Mouse (Mus musculus) stomach, postnatal 0 days (tissue): ENCODE measurements around the gene Abca6. TPM values are rescaled to one million over a fixed set of nuclear protein-coding genes. Genes with fewer than 3 reads are reported as not detected.

Experiments used
- ATAC-seq: fragments of 200-750 bp; cut with Nextera tagmentation; 2 replicates; pipeline ENCODE4 v1.8.0; 2017; ENCODE audit not compliant: low FRiP score, low TSS enrichment
- DNase-seq: peaks from one replicate; pipeline ENCODE4 v3.0.0-alpha.2; 2016; ENCODE audit warnings: low spot score
- H3K27ac ChIP-seq: fragments of 300-500 bp; sonication (generic); replicated peaks from 2 replicates; pipeline ENCODE4 v1.5.1; 2014; ENCODE audit warnings: mild to moderate bottlenecking, control low read depth
- H3K27me3 ChIP-seq: fragments of 300-500 bp; sonication (generic); 2 replicates; pipeline ENCODE4 v1.6.1; 2014; ENCODE audit warnings: low read length; ENCODE audit not compliant: control insufficient read depth, insufficient read depth
- H3K36me3 ChIP-seq: fragments of 300-500 bp; sonication (generic); 2 replicates; pipeline ENCODE4 v1.6.1; 2014; ENCODE audit warnings: low read length, mixed read lengths; ENCODE audit not compliant: control insufficient read depth, insufficient read depth
- H3K4me1 ChIP-seq: fragments of 300-500 bp; sonication (generic); replicated peaks from 2 replicates; pipeline ENCODE4 v1.6.1; 2014; ENCODE audit warnings: antibody characterized with exemption; ENCODE audit not compliant: control insufficient read depth, insufficient read depth
- H3K4me2 ChIP-seq: fragments of 300-500 bp; sonication (generic); replicated peaks from 2 replicates; pipeline ENCODE4 v1.6.1; 2014; ENCODE audit warnings: low read depth, mild to moderate bottlenecking, control low read depth, moderate library complexity
- H3K4me3 ChIP-seq: fragments of 300-500 bp; sonication (generic); 2 replicates; pipeline ENCODE4 v1.5.1; 2014; ENCODE audit warnings: low read depth, low read length, control low read depth
- H3K9ac ChIP-seq: fragments of 300-500 bp; sonication (generic); 2 replicates; pipeline ENCODE4 v1.6.1; 2014; ENCODE audit warnings: mild to moderate bottlenecking, low read length, control low read depth, mixed read lengths
- H3K9me3 ChIP-seq: fragments of 300-500 bp; sonication (generic); 2 replicates; pipeline ENCODE4 v1.6.1; 2016; ENCODE audit warnings: low read length; ENCODE audit not compliant: control insufficient read depth
- CTCF ChIP-seq: IDR thresholded peaks from 2 replicates; pipeline ENCODE4 v1.5.1; 2016; ENCODE audit warnings: antibody characterized with exemption, low read depth, mild to moderate bottlenecking, moderate library complexity
- EP300 ChIP-seq: optimal IDR thresholded peaks from 2 replicates; pipeline ENCODE3; 2016; ENCODE audit warnings: antibody characterized with exemption
- WGBS: fragments of 180-500 bp; shearing (Covaris S2); extraction: QIAGEN DNeasy Blood & Tissue Kit; methylation state at CpG from one replicate; pipeline ENCODE4 v1.1.7; 2014; 5-methylcytosine and 5-hydroxymethylcytosine counted together
- polyA plus RNA-seq: library from polyadenylated mRNA; unstranded; fragments of >200 nt; fragmentation: Nextera tagmentation; extraction: Ambion mirVana; gene quantifications from 2 replicates; pipeline ENCODE4 v1.2.1, GENCODE M21; 2015

Gene Abca6
- polyA plus RNA-seq, 1 experiment from 2014 or later, result 0.45 TPM

- H3K27me3 ChIP-seq, result no peaks in the 10 kb centered on the region
- H3K4me1 ChIP-seq, result no peaks in the 10 kb centered on the region
- no peaks in the 10 kb centered on the region for H3K36me3 ChIP-seq
- no peak for ATAC-seq
- no peak overlapping the region for H3K9ac ChIP-seq
- H3K9me3 ChIP-seq, result no peaks in the 10 kb centered on the region
- H3K4me3 ChIP-seq, result no peak overlapping the region
- WGBS, result 92% methylated on average over 11 of the region's 11 CpGs
- DNase-seq, result no peak
- TF ChIP-seq EP300 (no peak), CTCF (no peak)
- no peak overlapping the region for H3K27ac ChIP-seq
- no peak overlapping the region for H3K4me2 ChIP-seq
Observed at GRCm38 (mm10) chr11:110155985-110156384, 95.6 kb downstream of the Abca6 start.

- H3K4me2 ChIP-seq, result no peak overlapping the region
- no peaks in the 10 kb centered on the region for H3K9me3 ChIP-seq
- DNase-seq (no peak), ATAC-seq (no peak)
- 90% methylated on average over 5 of the region's 5 CpGs for WGBS
- H3K4me3 ChIP-seq, result no peak overlapping the region
- H3K27ac ChIP-seq, result no peak overlapping the region
- H3K4me1 ChIP-seq, result no peaks in the 10 kb centered on the region
- no peaks in the 10 kb centered on the region for H3K36me3 ChIP-seq
- TF ChIP-seq CTCF, result no peak
- no peak for TF ChIP-seq EP300
- H3K27me3 ChIP-seq, result no peaks in the 10 kb centered on the region
- H3K9ac ChIP-seq, result no peak overlapping the region
Observed at GRCm38 (mm10) chr11:110147640-110148039, 103.9 kb downstream of the Abca6 start.

- H3K4me3 ChIP-seq, result no peak overlapping the region
- H3K4me2 ChIP-seq, result no peak overlapping the region
- no peak overlapping the region for H3K27ac ChIP-seq
- no peak overlapping the region for H3K9ac ChIP-seq
- WGBS, result 73% methylated on average over 11 of the region's 11 CpGs
- H3K36me3 ChIP-seq, result no peaks in the 10 kb centered on the region
- no peaks in the 10 kb centered on the region for H3K4me1 ChIP-seq
- TF ChIP-seq EP300, result no peak
- no peak for TF ChIP-seq CTCF
- no peaks in the 10 kb centered on the region for H3K9me3 ChIP-seq
- no peak for ATAC-seq
- no peak for DNase-seq
- H3K27me3 ChIP-seq, result no peaks in the 10 kb centered on the region
Observed at GRCm38 (mm10) chr11:110145421-110145820, 106.2 kb downstream of the Abca6 start.

- no peaks in the 10 kb centered on the region for H3K4me1 ChIP-seq
- no peak overlapping the region for H3K9ac ChIP-seq
- H3K9me3 ChIP-seq, result no peaks in the 10 kb centered on the region
- no peak overlapping the region for H3K4me2 ChIP-seq
- 68% methylated on average over 5 of the region's 5 CpGs for WGBS
- TF ChIP-seq EP300 (no peak), CTCF (no peak)
- ATAC-seq, result peak; percentile 54; the same call in 1 of the 2 replicates
- H3K27ac ChIP-seq, result no peak overlapping the region
- no peaks in the 10 kb centered on the region for H3K27me3 ChIP-seq
- H3K36me3 ChIP-seq, result no peaks in the 10 kb centered on the region
- no peak overlapping the region for H3K4me3 ChIP-seq
- DNase-seq, result no peak
Observed at GRCm38 (mm10) chr11:110130760-110131159, 120.8 kb downstream of the Abca6 start.

Other genes with a start within 250 kb of the Abca6 start
- gene Abca8a, start 155.8 kb downstream of the Abca6 start, polyA plus RNA-seq, result 3.4 and 4.2 TPM in 2 replicates
- gene Abca9, start 83.6 kb downstream of the Abca6 start, polyA plus RNA-seq, result 1.0 TPM in 2 replicates
- gene Abca5, start 85.9 kb upstream of the Abca6 start, polyA plus RNA-seq, result 4.0 and 5.4 TPM in 2 replicates
- 6.0 and 7.8 TPM in 2 replicates for gene Map2k6, start 147.3 kb upstream of the Abca6 start, polyA plus RNA-seq